Mouse (Mus musculus) thymus, postnatal 4 days (tissue): Measurements from ENCODE around the gene Snrpb.

ENCODE experiments used
- DNase-seq: peaks from one replicate; pipeline ENCODE4 v3.0.0; 2021

The Snrpb gene

GRCm38 (mm10) chr2:130129687-130130086 lies 49.5 kb downstream of the Snrpb start:
- DNase-seq: no peak

- no peak for DNase-seq
Observed at GRCm38 (mm10) chr2:130126073-130126472, 53.1 kb downstream of the Snrpb start.

GRCm38 (mm10) chr2:130125279-130126059 lies 53.7 kb downstream of the Snrpb start:
- no peak for DNase-seq
